Mouse (Mus musculus): Measurements from ENCODE around the gene Gm11627. TPM values are rescaled to one million over a fixed set of nuclear protein-coding genes. Genes with fewer than 3 reads are reported as not detected.

Gene Gm11627
- polyA plus RNA-seq, 1 experiment = not detected

DNA sequence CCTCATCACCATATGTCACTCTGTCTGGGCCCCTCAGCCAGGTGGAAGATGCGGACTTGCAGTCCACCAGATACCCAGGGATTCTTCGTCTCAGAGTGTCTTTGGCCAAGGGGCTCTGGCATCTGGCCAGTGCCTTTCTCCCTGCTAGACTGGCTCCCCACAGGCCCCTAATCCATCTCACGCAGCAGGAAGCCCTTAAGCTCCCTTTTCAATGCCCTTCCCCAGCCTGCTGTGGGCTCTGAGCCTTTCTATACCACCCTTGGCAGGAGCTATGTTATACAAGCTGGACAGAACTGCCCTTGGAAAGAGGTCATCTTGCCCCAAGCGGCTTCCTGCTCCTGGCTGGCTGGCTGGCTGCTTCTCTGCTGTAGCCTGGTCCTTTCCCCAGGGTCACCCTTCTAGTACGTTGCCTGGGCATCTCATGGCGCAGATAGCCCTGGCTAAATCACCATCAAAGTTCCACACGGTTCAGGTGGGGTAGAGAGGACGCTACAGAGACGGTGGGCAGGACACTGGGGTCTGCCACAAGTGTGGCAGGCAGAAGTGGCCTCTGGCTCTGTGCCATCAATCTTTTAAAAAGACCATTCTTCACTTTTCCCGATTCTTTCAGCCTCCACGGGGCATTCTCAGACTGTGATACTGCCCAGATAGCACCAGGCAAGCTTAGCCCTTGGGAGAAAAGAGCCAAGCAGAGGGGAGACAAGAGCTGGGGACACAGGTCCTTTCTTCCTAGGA lies 2.2 kb upstream of the Gm11627 start:
- Histone ChIP-seq H3K4me3 (ENCODE audit: extremely low read depth, insufficient read depth, insufficient read length) (no peak overlapping the region), H3K36me3 (ENCODE audit: control insufficient read depth, insufficient read depth, low read length) (no peaks in the 10 kb centered on the region), H3K27me3 (ENCODE audit: control insufficient read depth, insufficient read depth, low read length) (0 out of 2 replicates have a peak, but pooled peaks cover 2% of the 10 kb centered on the region), H3K4me1 (ENCODE audit: control insufficient read depth, insufficient read depth, insufficient read length) (no peaks in the 10 kb centered on the region; the same call in 1 of the 2 replicates), H3K27ac (ENCODE audit: insufficient read depth, low read length) (no peak overlapping the region)
- WGBS = 51% methylated on average over 11 of the region's 11 CpGs
- no peak for DNase-seq (ENCODE audit: low read depth in 1 of 2, low spot score in 2 of 2)
- no peak for TF ChIP-seq POLR2A (IDR thresholded peaks at IDR 0.05; ENCODE audit: low read depth, low read length)
- TF ChIP-seq CTCF (IDR thresholded peaks at IDR 0.05; ENCODE audit: extremely low read depth, insufficient read depth, insufficient read length, insufficient replicate concordance) = no peak

- 0 out of 2 replicates have a peak, but pooled peaks cover 2% of the 10 kb centered on the region for H3K27me3 ChIP-seq (ENCODE audit: control insufficient read depth, insufficient read depth, low read length)
- no peak overlapping the region for H3K27ac ChIP-seq (ENCODE audit: insufficient read depth, low read length)
- 83% methylated on average over 3 of the region's 3 CpGs for WGBS
These were observed 721 bp upstream of the Gm11627 start for GRCm38 (mm10) chr11:102580034-102580330.

GRCm38 (mm10) chr11:102578341-102579118 lies 731 bp downstream of the Gm11627 start:
- Histone ChIP-seq H3K36me3 (ENCODE audit: control insufficient read depth, insufficient read depth, low read length) (no peaks in the 10 kb centered on the region), H3K27me3 (ENCODE audit: control insufficient read depth, insufficient read depth, low read length) (0 out of 2 replicates have a peak, but pooled peaks cover 2% of the 10 kb centered on the region), H3K4me1 (ENCODE audit: control insufficient read depth, insufficient read depth, insufficient read length) (no peaks in the 10 kb centered on the region; the same call in 1 of the 2 replicates), H3K4me3 (ENCODE audit: extremely low read depth, insufficient read depth, insufficient read length) (peak overlapping the region; percentile 11; the same call in 1 of the 2 replicates), H3K27ac (ENCODE audit: insufficient read depth, low read length) (no peak overlapping the region)
- 6% methylated on average over 27 of the region's 27 CpGs for WGBS
- DNase-seq (ENCODE audit: low read depth in 1 of 2, low spot score in 2 of 2) = peak; percentile 35 to 72
- TF ChIP-seq POLR2A (IDR thresholded peaks at IDR 0.05; ENCODE audit: low read depth, low read length) = no peak
- peak; percentile 91; the same call in 1 of the 2 replicates for TF ChIP-seq CTCF (IDR thresholded peaks at IDR 0.05; ENCODE audit: extremely low read depth, insufficient read depth, insufficient read length, insufficient replicate concordance)

More at GRCm38 (mm10) chr11:102580034-102580330, 721 bp upstream of the Gm11627 start:
- Histone ChIP-seq H3K4me3 (ENCODE audit: extremely low read depth, insufficient read depth, insufficient read length) (no peak overlapping the region), H3K36me3 (ENCODE audit: control insufficient read depth, insufficient read depth, low read length) (no peaks in the 10 kb centered on the region), H3K4me1 (ENCODE audit: control insufficient read depth, insufficient read depth, insufficient read length) (no peaks in the 10 kb centered on the region; the same call in 1 of the 2 replicates)
- DNase-seq (ENCODE audit: low read depth in 1 of 2, low spot score in 2 of 2) = no peak
- TF ChIP-seq POLR2A (IDR thresholded peaks at IDR 0.05; ENCODE audit: low read depth, low read length) (no peak), CTCF (IDR thresholded peaks at IDR 0.05; ENCODE audit: extremely low read depth, insufficient read depth, insufficient read length, insufficient replicate concordance) (no peak)

DNA sequence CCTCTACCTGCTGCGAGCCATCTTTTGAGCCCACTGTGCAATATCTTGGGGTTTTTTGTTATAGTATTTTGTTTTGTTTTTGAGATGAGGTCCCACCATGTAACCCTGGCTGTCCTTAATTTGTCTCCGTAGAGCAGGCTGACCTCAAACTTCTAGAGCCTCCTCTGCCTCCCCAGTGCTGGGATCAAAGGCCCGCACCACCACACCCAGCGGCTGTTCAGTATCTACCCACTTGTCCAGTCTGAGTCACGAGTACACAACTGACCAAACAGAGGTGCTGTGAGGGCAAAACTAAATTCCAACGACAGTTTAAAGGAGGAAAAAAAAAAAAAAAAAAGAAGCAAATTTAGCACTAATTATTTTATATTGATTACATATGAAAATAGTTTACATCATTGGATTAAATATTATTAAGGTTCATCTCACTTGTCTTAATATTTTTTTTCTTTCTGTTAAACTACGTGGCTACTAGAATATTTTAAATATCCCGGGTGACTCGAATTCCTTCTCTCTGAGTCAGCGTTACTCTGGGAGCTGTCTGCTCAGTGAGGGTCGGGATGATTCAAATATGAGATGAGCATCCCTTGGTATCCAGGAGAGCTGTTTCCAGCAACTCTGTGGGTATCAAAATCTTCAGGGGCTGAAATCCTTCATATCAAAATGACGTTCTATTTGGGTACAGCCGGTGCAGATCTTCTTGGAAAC lies 3.1 kb downstream of the Gm11627 start:
- WGBS = 79% methylated on average over 13 of the region's 13 CpGs
- H3K36me3 ChIP-seq (ENCODE audit: control insufficient read depth, insufficient read depth, low read length) = no peaks in the 10 kb centered on the region
- H3K4me3 ChIP-seq (ENCODE audit: extremely low read depth, insufficient read depth, insufficient read length) = no peak overlapping the region
- no peaks in the 10 kb centered on the region; the same call in 1 of the 2 replicates for H3K4me1 ChIP-seq (ENCODE audit: control insufficient read depth, insufficient read depth, insufficient read length)
- no peak for DNase-seq (ENCODE audit: low read depth in 1 of 2, low spot score in 2 of 2)
- H3K27ac ChIP-seq (ENCODE audit: insufficient read depth, low read length) = no peak overlapping the region
- H3K27me3 ChIP-seq (ENCODE audit: control insufficient read depth, insufficient read depth, low read length) = no peaks in the 10 kb centered on the region
- TF ChIP-seq CTCF (IDR thresholded peaks at IDR 0.05; ENCODE audit: extremely low read depth, insufficient read depth, insufficient read length, insufficient replicate concordance) = no peak
- TF ChIP-seq POLR2A (IDR thresholded peaks at IDR 0.05; ENCODE audit: low read depth, low read length) = no peak

GRCm38 (mm10) chr11:102575034-102575433 lies 4.2 kb downstream of the Gm11627 start:
- no peak overlapping the region for H3K4me3 ChIP-seq (ENCODE audit: extremely low read depth, insufficient read depth, insufficient read length)
- TF ChIP-seq POLR2A (IDR thresholded peaks at IDR 0.05; ENCODE audit: low read depth, low read length) (no peak), CTCF (IDR thresholded peaks at IDR 0.05; ENCODE audit: extremely low read depth, insufficient read depth, insufficient read length, insufficient replicate concordance) (no peak)
- 53% methylated on average over 1 of the region's 1 CpGs for WGBS
- no peak for DNase-seq (ENCODE audit: low read depth in 1 of 2, low spot score in 2 of 2)
- no peaks in the 10 kb centered on the region for H3K27me3 ChIP-seq (ENCODE audit: control insufficient read depth, insufficient read depth, low read length)
- no peaks in the 10 kb centered on the region for H3K36me3 ChIP-seq (ENCODE audit: control insufficient read depth, insufficient read depth, low read length)
- no peaks in the 10 kb centered on the region; the same call in 1 of the 2 replicates for H3K4me1 ChIP-seq (ENCODE audit: control insufficient read depth, insufficient read depth, insufficient read length)
- H3K27ac ChIP-seq (ENCODE audit: insufficient read depth, low read length) = no peak overlapping the region

DNA sequence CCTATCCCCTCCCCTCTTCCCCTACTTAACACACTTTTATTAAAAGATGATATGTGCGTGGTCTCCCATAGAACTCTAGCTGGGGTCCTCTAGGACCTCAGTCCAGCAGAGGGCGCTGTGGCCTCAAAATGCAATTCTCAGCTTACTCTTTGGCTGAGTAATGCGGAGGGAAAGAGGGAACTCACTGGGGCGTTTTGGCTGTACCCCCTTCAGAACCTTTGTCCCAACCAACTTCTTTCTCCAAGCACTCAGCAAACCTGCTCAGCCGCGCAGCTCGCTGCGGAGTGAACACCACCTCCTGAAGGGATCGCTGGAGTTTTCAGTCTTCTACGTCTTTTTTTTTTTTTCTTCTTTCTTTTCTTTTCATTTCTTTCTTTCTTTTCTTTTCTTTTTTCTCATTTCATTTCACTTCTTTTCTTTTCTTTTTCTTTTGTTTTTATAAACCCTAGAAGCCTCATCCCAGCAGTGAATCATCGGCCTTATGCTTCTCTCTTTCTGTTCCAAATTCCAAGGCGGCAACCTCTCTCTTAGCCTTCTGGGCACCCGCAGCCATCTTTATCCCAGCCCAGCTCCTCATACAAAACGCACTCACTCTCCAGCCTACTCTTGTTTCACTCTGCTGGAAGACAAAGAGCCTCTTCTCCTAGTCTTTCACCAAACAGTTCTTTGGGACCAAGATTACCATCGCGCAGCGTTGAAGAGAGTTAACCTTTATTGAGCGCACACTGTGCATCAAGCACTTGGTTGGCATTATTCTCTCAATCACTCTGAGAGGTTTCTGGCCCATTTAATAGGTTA lies 6.2 kb downstream of the Gm11627 start:
- Histone ChIP-seq H3K27ac (ENCODE audit: insufficient read depth, low read length) (no peak overlapping the region), H3K27me3 (ENCODE audit: control insufficient read depth, insufficient read depth, low read length) (no peaks in the 10 kb centered on the region), H3K4me1 (ENCODE audit: control insufficient read depth, insufficient read depth, insufficient read length) (no peaks in the 10 kb centered on the region), H3K36me3 (ENCODE audit: control insufficient read depth, insufficient read depth, low read length) (no peaks in the 10 kb centered on the region), H3K4me3 (ENCODE audit: extremely low read depth, insufficient read depth, insufficient read length) (peak overlapping the region; percentile 45; the same call in 1 of the 2 replicates)
- 23% methylated on average over 18 of the region's 18 CpGs for WGBS
- DNase-seq (ENCODE audit: low read depth in 1 of 2, low spot score in 2 of 2) = peak; percentile 38 to 78
- TF ChIP-seq CTCF (IDR thresholded peaks at IDR 0.05; ENCODE audit: extremely low read depth, insufficient read depth, insufficient read length, insufficient replicate concordance) = peak; percentile 70; the same call in 1 of the 2 replicates
- no peak for TF ChIP-seq POLR2A (IDR thresholded peaks at IDR 0.05; ENCODE audit: low read depth, low read length)

All from spleen, adult 2 months (tissue).